ENCODE assay signal across 8 mouse cellular contexts in the genomic region with DNA sequence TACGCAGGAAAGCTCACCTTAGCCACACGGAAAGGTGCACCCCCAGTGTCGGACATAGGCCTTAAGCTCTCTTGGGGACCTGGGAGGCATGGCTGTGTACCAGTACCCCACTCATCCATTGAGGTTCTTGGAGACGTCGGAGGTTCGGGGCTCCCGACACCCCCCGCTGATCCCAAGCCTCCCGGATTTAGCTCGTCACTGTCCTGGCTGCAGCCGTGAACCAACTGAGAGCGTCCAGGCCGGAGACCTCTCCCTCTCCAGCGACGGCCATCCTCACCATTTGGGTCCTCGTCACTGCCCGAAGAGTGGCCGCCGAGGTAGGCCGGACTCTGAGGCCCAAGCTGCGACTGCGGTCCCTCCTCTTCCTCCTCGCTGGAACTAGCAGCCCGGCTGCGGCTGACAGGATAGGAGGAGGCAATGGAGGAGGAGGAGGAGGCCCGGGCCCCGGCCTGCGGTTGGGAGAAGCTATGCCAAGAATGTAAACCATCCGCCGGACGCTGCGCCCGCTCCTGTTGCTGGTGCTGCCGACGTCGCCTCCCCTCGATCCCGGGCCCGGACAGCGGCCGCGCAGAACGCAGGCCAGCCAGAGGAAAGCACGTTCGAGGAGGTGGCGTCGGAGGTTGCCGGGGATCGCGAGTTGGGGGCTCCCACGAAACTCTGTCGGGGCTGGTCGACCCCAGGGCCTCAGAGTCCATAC. TPM values are rescaled to one million over a fixed set of nuclear protein-coding genes. Genes with fewer than 3 reads are reported as not detected.
DNase-seq lines count a peak whose midpoint lies in the region; ATAC-seq lines count a peak whose summit lies in the region.

No protein-coding gene starts in this region.

- peak overlapping the region; percentile 93; the same call in 1 of the 2 replicates for H3K27ac ChIP-seq in neural tube, embryonic 11.5 days (ENCODE audit: low read depth, low read length)
- H3K27ac ChIP-seq in embryonic facial prominence, embryonic 15.5 days (replicated peaks) = peak overlapping the region; percentile 99
- peak overlapping the region; percentile 78 for H3K27ac ChIP-seq in hindbrain, embryonic 12.5 days

- no peak for ATAC-seq in neural tube, embryonic 11.5 days (ENCODE audit: insufficient read depth, low FRiP score, low TSS enrichment)
- ATAC-seq in embryonic facial prominence, embryonic 15.5 days (ENCODE audit: insufficient number of reproducible peaks, low FRiP score, low TSS enrichment, low read depth) = peak; percentile 17; the same call in 1 of the 2 replicates
- ATAC-seq in hindbrain, embryonic 12.5 days (ENCODE audit: low FRiP score) = no peak

- H3K4me1 ChIP-seq in neural tube, embryonic 11.5 days (ENCODE audit: control insufficient read depth, insufficient read depth, low read length) = peaks cover 47% of the 10 kb centered on the region
- peaks cover 55% of the 10 kb centered on the region for H3K4me1 ChIP-seq in embryonic facial prominence, embryonic 15.5 days
- peaks cover 61% of the 10 kb centered on the region for H3K4me1 ChIP-seq in hindbrain, embryonic 12.5 days

- WGBS in neural tube, embryonic 11.5 days = 3% methylated on average over 51 of the region's 53 CpGs
- 2% methylated on average over 51 of the region's 53 CpGs for WGBS in embryonic facial prominence, embryonic 15.5 days
- 3% methylated on average over 52 of the region's 53 CpGs for WGBS in hindbrain, embryonic 12.5 days

- H3K36me3 ChIP-seq in neural tube, embryonic 11.5 days (ENCODE audit: control insufficient read depth, insufficient read depth, low read length) = no peaks in the 10 kb centered on the region
- no peaks in the 10 kb centered on the region for H3K36me3 ChIP-seq in embryonic facial prominence, embryonic 15.5 days
- H3K36me3 ChIP-seq in hindbrain, embryonic 12.5 days = no peaks in the 10 kb centered on the region

- DNase-seq in neural tube, embryonic 11.5 days (ENCODE audit: low spot score) = peak; percentile 73
- DNase-seq in neural tube, embryonic 10.5 days (ENCODE audit: extremely low spot score, low spot score) = no peak
- DNase-seq in liver = peak; percentile 60
- peak; percentile 25 for DNase-seq in naive thymus-derived CD4-positive, alpha-beta T cell, adult 2 months (ENCODE audit: low read depth)
- DNase-seq in right cerebral cortex, postnatal 4 days = no peak
- DNase-seq in spleen, postnatal 14 days (ENCODE audit: low spot score in 2 of 2) = no peak

- H3K27me3 ChIP-seq in neural tube, embryonic 11.5 days (ENCODE audit: control insufficient read depth, insufficient read depth, low read length) = no peaks in the 10 kb centered on the region
- no peaks in the 10 kb centered on the region for H3K27me3 ChIP-seq in embryonic facial prominence, embryonic 15.5 days
- peaks cover 9% of the 10 kb centered on the region for H3K27me3 ChIP-seq in hindbrain, embryonic 12.5 days

- no peaks in the 10 kb centered on the region for H3K9me3 ChIP-seq in neural tube, embryonic 11.5 days (ENCODE audit: control insufficient read depth, low read length)
- H3K9me3 ChIP-seq in embryonic facial prominence, embryonic 15.5 days (replicated peaks) = no peaks in the 10 kb centered on the region
- H3K9me3 ChIP-seq in hindbrain, embryonic 12.5 days (replicated peaks) = no peaks in the 10 kb centered on the region

- peak overlapping the region; percentile 87 for H3K4me2 ChIP-seq in neural tube, embryonic 11.5 days (ENCODE audit: low read depth)
- peak overlapping the region; percentile 86 for H3K4me2 ChIP-seq in embryonic facial prominence, embryonic 15.5 days (replicated peaks)
- H3K4me2 ChIP-seq in hindbrain, embryonic 12.5 days (replicated peaks) = peak overlapping the region; percentile 57

- H3K9ac ChIP-seq in neural tube, embryonic 11.5 days (ENCODE audit: low read length) = peak overlapping the region; percentile 71
- H3K9ac ChIP-seq in embryonic facial prominence, embryonic 15.5 days = peak overlapping the region; percentile 96
- peak overlapping the region; percentile 65 for H3K9ac ChIP-seq in hindbrain, embryonic 12.5 days

- H3K4me3 ChIP-seq in neural tube, embryonic 11.5 days (ENCODE audit: low read depth, low read length) = peak overlapping the region; percentile 69
- H3K4me3 ChIP-seq in embryonic facial prominence, embryonic 15.5 days (replicated peaks) = peak overlapping the region; percentile 81
- H3K4me3 ChIP-seq in hindbrain, embryonic 12.5 days = peak overlapping the region; percentile 55

RNA-seq across cellular contexts. Expression of gene Arhgef17, which starts 1.1 kb away (rescaled TPM):
- 9.7 and 10.7 TPM in 2 replicates for polyA plus RNA-seq in neural tube, embryonic 11.5 days (2014; fragmentation: Nextera tagmentation; extraction: Ambion mirVana)
- 8.7 and 10.5 TPM in 2 replicates for polyA plus RNA-seq in embryonic facial prominence, embryonic 15.5 days (2015; fragmentation: Nextera tagmentation; extraction: Ambion mirVana)
- 9.1 and 9.6 TPM in 2 replicates for polyA plus RNA-seq in hindbrain, embryonic 12.5 days (2016; fragmentation: Nextera tagmentation; extraction: Ambion mirVana)

RNA-seq across cellular contexts. Expression of gene P2ry6, which starts 43.7 kb away (rescaled TPM):
- polyA plus RNA-seq in neural tube, embryonic 11.5 days (2014; fragmentation: Nextera tagmentation; extraction: Ambion mirVana) = 2.0 and 3.1 TPM in 2 replicates
- 7.8 and 8.6 TPM in 2 replicates for polyA plus RNA-seq in embryonic facial prominence, embryonic 15.5 days (2015; fragmentation: Nextera tagmentation; extraction: Ambion mirVana)
- polyA plus RNA-seq in hindbrain, embryonic 12.5 days (2016; fragmentation: Nextera tagmentation; extraction: Ambion mirVana) = 2.8 and 3.1 TPM in 2 replicates

Comparison
In these comparisons a context has a peak if more than half of its experiments do, and no peak if none do; other contexts are left out.
1. DNase-seq: peak in neural tube, embryonic 11.5 days (single experiment), liver (single experiment) and naive thymus-derived CD4-positive, alpha-beta T cell, adult 2 months (single experiment); none in neural tube, embryonic 10.5 days (single experiment), right cerebral cortex, postnatal 4 days (single experiment) and spleen, postnatal 14 days (0 of 2).
2. Peak in every context shown above with its lines, with median percentiles within 50 percentile points of each other: H3K27ac ChIP-seq, H3K4me2 ChIP-seq, H3K4me3 ChIP-seq and H3K9ac ChIP-seq.